Mouse (Mus musculus) megakaryocyte, adult 5-6 weeks (primary cell): Measurements from ENCODE around the gene Meioc. TPM values are rescaled to one million over a fixed set of nuclear protein-coding genes. Genes with fewer than 3 reads are reported as not detected.
"Not testable (repeated sequence)": the region's sequence is repeated elsewhere in the genome, so short reads cannot be mapped to it uniquely, and the experiment has no call there.

ENCODE experiments used
- ATAC-seq: 2 replicates; pipeline ENCODE4 v1.8.0; 2016; ENCODE audit warnings: mild to moderate bottlenecking, inconsistent platforms; ENCODE audit not compliant: poor library complexity, severe bottlenecking
- total RNA-seq, 2 experiments: library from RNA; stranded (forward) in 1 of 2; stranded (reverse) in 1 of 2; fragments of 153-499, 151-499 nt in 1 of 2; fragments of 221-1000, 200-1000 nt in 1 of 2; gene quantifications; 2 replicates each; pipeline versions ENCODE4 v1.2.3 to v1.2.4; 2015 to 2017

The Meioc gene
- total RNA-seq, 2 experiments from 2014 or later: not detected

- ATAC-seq: no peak
Observed at GRCm38 (mm10) chr11:102665637-102666435, 2.3 kb downstream of the Meioc start.

DNA sequence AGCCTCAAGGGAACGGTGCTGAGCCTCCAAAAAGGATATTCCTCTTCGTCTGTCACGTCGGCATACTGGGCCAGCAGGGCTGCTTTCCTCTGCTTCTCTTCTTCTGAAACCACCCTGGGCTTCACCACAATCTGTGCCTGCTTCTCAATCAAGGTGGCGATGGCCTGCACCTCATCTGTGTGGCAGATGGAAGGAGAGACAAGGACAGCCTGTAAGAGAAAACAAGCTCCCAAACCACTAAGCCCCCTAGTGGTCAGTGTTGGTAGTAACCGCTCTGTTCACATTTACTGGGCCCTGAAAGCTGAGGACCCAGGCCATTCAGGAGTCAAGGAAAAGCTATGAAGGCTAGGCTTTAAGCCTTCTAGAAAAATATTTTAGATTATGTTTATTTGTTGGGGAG lies 26.6 kb downstream of the Meioc start:
- ATAC-seq: peak; percentile 83

GRCm38 (mm10) chr11:102695289-102695688 lies 31.8 kb downstream of the Meioc start:
- ATAC-seq: no peak

- ATAC-seq: peak; percentile 98
Observed at GRCm38 (mm10) chr11:102697338-102698017, 34.0 kb downstream of the Meioc start, which contains the start of gene Ccdc43. TSS of gene Ccdc43 (minus strand) at chr11:102697782.

- 0 out of 2 replicates have a peak, but pooled peaks have one; percentile 36 for ATAC-seq
Observed at GRCm38 (mm10) chr11:102698018-102698476, 34.5 kb downstream of the Meioc start.

GRCm38 (mm10) chr11:102702206-102702605 lies 38.7 kb downstream of the Meioc start:
- not testable (repeated sequence) for ATAC-seq

DNA sequence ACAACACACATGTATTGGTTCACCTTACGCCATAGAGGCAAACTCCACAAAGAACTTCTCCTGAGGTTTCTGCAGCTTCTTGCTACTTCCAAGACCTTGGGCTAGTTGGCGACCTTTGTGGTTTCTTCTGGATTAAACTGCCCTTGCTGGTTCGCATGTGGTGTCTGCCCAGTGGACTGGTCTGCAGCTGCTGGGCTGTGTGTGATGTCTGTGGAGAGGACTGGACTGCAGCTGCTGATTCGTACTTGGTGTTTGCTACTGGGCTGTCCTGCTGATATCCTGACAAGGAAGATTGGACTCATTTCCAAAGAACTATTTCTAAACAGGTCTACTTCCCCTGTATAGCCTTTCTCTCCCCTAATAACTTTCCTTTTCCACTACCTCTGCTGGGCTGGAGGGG lies 48.9 kb downstream of the Meioc start:
- ATAC-seq: no peak

- ATAC-seq: not testable (repeated sequence)
Observed at GRCm38 (mm10) chr11:102714578-102714977, 51.1 kb downstream of the Meioc start.

DNA sequence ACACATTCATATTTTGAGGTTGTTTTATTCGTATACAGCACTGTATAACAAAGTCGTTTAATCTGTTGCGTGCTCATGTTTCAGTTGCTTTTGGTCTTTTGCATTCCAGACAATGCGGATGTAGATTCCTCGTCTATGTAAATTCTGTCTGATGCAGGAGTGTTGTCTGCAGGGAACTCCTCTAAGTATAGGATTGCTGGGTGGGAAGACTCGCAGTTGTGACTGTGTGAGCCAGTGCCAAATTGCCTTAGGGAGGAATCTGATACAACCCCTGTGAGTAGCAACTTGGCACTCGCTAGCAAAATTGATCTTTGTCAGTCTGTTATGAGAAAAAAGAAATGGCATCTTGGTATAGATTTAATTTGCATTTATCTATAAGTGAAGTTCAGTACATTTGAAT lies 52.6 kb downstream of the Meioc start:
- ATAC-seq: no peak

DNA sequence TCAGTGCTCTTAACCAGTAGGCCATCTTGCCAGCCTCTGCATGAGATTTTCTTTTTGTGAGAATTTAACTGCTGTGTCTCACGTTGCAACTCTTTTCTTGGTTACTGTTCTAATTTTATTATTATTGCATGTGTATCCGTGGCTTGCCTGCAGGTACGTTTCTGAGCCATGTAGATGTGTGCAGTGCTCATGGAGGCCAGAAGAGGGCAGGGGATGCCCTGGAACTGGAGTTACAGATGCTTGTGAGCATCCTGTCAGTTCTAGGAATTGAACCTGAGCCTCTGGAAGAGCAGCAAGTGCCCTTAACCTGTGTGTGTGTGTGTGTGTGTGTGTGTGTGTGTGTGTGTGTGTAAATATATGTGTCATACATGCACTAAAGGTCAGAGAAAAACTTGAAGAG lies 62.1 kb downstream of the Meioc start:
- ATAC-seq: no peak

DNA sequence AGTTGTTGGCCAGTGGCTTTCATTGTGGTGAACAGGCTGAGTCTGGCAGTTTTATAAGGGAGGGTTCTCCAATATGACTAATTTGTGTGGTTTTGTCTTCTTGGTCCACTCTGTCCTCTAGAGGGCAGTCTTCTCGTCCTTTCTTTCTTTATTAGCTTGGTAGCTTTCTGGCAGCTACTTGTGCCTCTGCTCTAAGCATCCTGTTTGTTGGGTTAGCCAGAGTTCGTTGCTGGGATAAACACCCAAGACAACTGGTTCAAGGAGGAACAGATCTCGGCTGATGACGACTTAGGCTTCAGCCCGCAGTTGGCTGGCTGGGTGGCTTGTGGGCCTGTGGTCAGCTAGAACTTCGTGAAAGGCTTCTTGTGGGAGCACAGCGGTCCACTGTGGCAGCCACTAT lies 65.1 kb downstream of the Meioc start:
- ATAC-seq: 0 out of 2 replicates have a peak, but pooled peaks have one; percentile 33

- ATAC-seq: no peak
Observed at GRCm38 (mm10) chr11:102729835-102730234, 66.3 kb downstream of the Meioc start.

DNA sequence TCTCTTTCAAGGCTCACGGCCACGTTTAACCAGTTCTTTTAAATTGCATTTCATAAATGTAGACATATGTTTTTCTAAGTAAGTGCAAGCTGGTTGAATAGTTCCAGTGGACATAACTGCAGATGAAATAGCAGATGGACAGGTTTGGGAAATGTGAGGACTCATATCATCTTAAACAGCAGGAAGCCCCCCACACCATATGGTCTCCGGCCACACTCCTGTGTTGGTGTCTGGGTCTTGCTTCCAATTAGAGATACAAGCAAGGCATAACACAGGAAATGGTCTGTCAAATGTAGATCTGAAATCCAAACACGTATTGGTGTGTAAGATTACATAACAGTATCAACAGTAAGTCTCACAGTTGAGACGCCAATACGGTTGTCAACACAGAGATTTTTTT lies 67.8 kb downstream of the Meioc start:
- ATAC-seq: no peak

Other genes starting within 250 kb of the Meioc start
- gene Grn, start 233.4 kb upstream of the Meioc start, total RNA-seq (2015): 509 and 566 TPM in 2 replicates
- gene Grn, start 233.4 kb upstream of the Meioc start, total RNA-seq (2017): 201 and 225 TPM in 2 replicates
- 0.09 TPM in 1 of 2 replicates, not detected in the other for gene Fam171a2, start 216.0 kb upstream of the Meioc start, total RNA-seq (2015)
- gene Fam171a2, start 216.0 kb upstream of the Meioc start, total RNA-seq (2017): not detected in 2 replicates
- gene Itga2b, start 193.6 kb upstream of the Meioc start, total RNA-seq (2015): 13.2 and 16.0 TPM in 2 replicates
- 13.2 and 17.9 TPM in 2 replicates for gene Itga2b, start 193.6 kb upstream of the Meioc start, total RNA-seq (2017)
- gene Gpatch8, start 107.3 kb upstream of the Meioc start, total RNA-seq (2015): 18.9 and 19.8 TPM in 2 replicates
- 21.3 and 31.3 TPM in 2 replicates for gene Gpatch8, start 107.3 kb upstream of the Meioc start, total RNA-seq (2017)
- gene Gm11627, start 84.3 kb upstream of the Meioc start, total RNA-seq (2015): not detected in 2 replicates
- not detected in 2 replicates for gene Gm11627, start 84.3 kb upstream of the Meioc start, total RNA-seq (2017)
- not detected in 2 replicates for gene Fzd2, start 59.3 kb upstream of the Meioc start, total RNA-seq (2015)
- not detected in 2 replicates for gene Fzd2, start 59.3 kb upstream of the Meioc start, total RNA-seq (2017)
- gene Ccdc43, start 34.1 kb downstream of the Meioc start, total RNA-seq (2015): 17.1 and 18.1 TPM in 2 replicates
- 27.2 and 30.2 TPM in 2 replicates for gene Ccdc43, start 34.1 kb downstream of the Meioc start, total RNA-seq (2017)
- 0.54 and 0.62 TPM in 2 replicates for gene Adam11, start 97.7 kb downstream of the Meioc start, total RNA-seq (2015)
- gene Adam11, start 97.7 kb downstream of the Meioc start, total RNA-seq (2017): 0.81 TPM in 1 of 2 replicates, not detected in the other
- gene Gjc1, start 156.0 kb downstream of the Meioc start, total RNA-seq (2015): 0.11 TPM in 2 replicates
- 0.40 and 0.89 TPM in 2 replicates for gene Gjc1, start 156.0 kb downstream of the Meioc start, total RNA-seq (2017)
- gene Higd1b, start 172.1 kb downstream of the Meioc start, total RNA-seq (2015): not detected in 2 replicates
- not detected in 2 replicates for gene Higd1b, start 172.1 kb downstream of the Meioc start, total RNA-seq (2017)
- 67.2 and 80.2 TPM in 2 replicates for gene Eftud2, start 217.3 kb downstream of the Meioc start, total RNA-seq (2015)
- gene Eftud2, start 217.3 kb downstream of the Meioc start, total RNA-seq (2017): 62.9 and 70.6 TPM in 2 replicates
- gene Ccdc103, start 217.5 kb downstream of the Meioc start, total RNA-seq (2015): not detected in 2 replicates
- gene Ccdc103, start 217.5 kb downstream of the Meioc start, total RNA-seq (2017): not detected in 2 replicates
- not detected in 2 replicates for gene Fam187a, start 221.5 kb downstream of the Meioc start, total RNA-seq (2015)
- gene Fam187a, start 221.5 kb downstream of the Meioc start, total RNA-seq (2017): not detected in 2 replicates
- gene Gfap, start 237.2 kb downstream of the Meioc start, total RNA-seq (2015): 0.18 and 0.49 TPM in 2 replicates
- gene Gfap, start 237.2 kb downstream of the Meioc start, total RNA-seq (2017): 0.49 TPM in 1 of 2 replicates, not detected in the other